Comparison of ENCODE assay signal across 20 mouse cellular contexts in the genomic region with DNA sequence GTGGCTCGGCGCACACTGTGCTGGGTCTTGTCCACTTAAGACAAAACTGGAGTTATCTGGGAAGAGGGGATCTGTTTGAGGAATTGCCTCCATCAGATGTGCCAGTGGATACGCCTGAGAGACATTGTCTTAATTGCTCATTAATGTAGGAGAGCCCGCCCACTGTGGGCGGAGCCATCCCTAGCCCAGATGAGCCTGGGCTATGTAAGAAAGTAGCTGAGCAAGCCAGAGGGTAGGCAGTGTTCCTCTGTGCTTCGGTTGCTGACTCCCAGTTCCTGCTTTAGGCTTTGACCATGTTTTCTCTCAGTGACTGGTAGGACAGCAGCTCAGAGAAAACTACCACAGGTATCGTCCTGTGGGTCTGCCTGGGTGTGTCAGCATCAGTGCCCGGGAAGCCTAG. TPM values are rescaled to one million over a fixed set of nuclear protein-coding genes. Genes with fewer than 3 reads are reported as not detected.
DNase-seq lines count a peak whose midpoint lies in the region; ATAC-seq and TF ChIP-seq lines count a peak whose summit lies in the region.
"Had no signal": no experiment of that assay in that cellular context is flagged by ENCODE, and none has a peak within 500 bp of the region (broad histone marks: within the 10 kb centered on the region; RNA-seq: fewer than 3 reads in every experiment).

No protein-coding gene starts in this region.

- intact Hi-C loops in heart, postnatal 10 days (cut with DNase I), result no loop called here

- no peak overlapping the region for H3K4me2 ChIP-seq in heart, embryonic 13.5 days
- H3K4me2 ChIP-seq in midbrain, embryonic 11.5 days, result no peak overlapping the region
- H3K4me2 ChIP-seq in midbrain, embryonic 14.5 days (ENCODE audit: low read length), result no peak overlapping the region
- H3K4me2 ChIP-seq in lung, postnatal 0 days (replicated peaks; ENCODE audit: low read depth, low read length), result no peak overlapping the region
- H3K4me2 ChIP-seq: embryonic facial prominence, embryonic 12.5 days; heart, embryonic 11.5 days; intestine, embryonic 15.5 days; limb, embryonic 12.5 days; liver, embryonic 13.5 days; neural tube, embryonic 13.5 days had no signal

- H3K27me3 ChIP-seq in heart, embryonic 13.5 days (replicated peaks), result peaks cover 36% of the 10 kb centered on the region
- no peaks in the 10 kb centered on the region for H3K27me3 ChIP-seq in midbrain, embryonic 11.5 days (ENCODE audit: control insufficient read depth, insufficient read depth, low read length)
- no peaks in the 10 kb centered on the region for H3K27me3 ChIP-seq in midbrain, embryonic 14.5 days (ENCODE audit: control insufficient read depth, insufficient read depth, low read length)
- H3K27me3 ChIP-seq in splenic B cell, adult 2 months (ENCODE audit: control insufficient read depth, insufficient read depth, low read length, poor library complexity, severe bottlenecking), result no peaks in the 10 kb centered on the region
- no peaks in the 10 kb centered on the region for H3K27me3 ChIP-seq in lung, postnatal 0 days (replicated peaks; ENCODE audit: insufficient read depth, low read length)
- H3K27me3 ChIP-seq: embryonic facial prominence, embryonic 12.5 days; intestine, embryonic 15.5 days; limb, embryonic 12.5 days had no signal

- H3K36me3 ChIP-seq in heart, embryonic 13.5 days, result no peaks in the 10 kb centered on the region
- no peaks in the 10 kb centered on the region for H3K36me3 ChIP-seq in midbrain, embryonic 11.5 days (ENCODE audit: control insufficient read depth, insufficient read depth, low read length)
- H3K36me3 ChIP-seq in midbrain, embryonic 14.5 days (ENCODE audit: control insufficient read depth, insufficient read depth, low read length), result no peaks in the 10 kb centered on the region
- no peaks in the 10 kb centered on the region for H3K36me3 ChIP-seq in splenic B cell, adult 2 months (ENCODE audit: control insufficient read depth, insufficient read depth, low read length, poor library complexity, severe bottlenecking)
- no peaks in the 10 kb centered on the region for H3K36me3 ChIP-seq in lung, postnatal 0 days (ENCODE audit: insufficient read depth, low read length)
- H3K36me3 ChIP-seq: embryonic facial prominence, embryonic 12.5 days; intestine, embryonic 15.5 days; limb, embryonic 12.5 days; liver, embryonic 13.5 days; neural tube, embryonic 13.5 days had no signal

- H3K9me3 ChIP-seq in heart, embryonic 13.5 days, result no peaks in the 10 kb centered on the region
- H3K9me3 ChIP-seq in midbrain, embryonic 11.5 days (ENCODE audit: control insufficient read depth, low read length), result no peaks in the 10 kb centered on the region
- H3K9me3 ChIP-seq in midbrain, embryonic 14.5 days (ENCODE audit: control insufficient read depth, low read length), result no peaks in the 10 kb centered on the region
- H3K9me3 ChIP-seq in lung, postnatal 0 days (ENCODE audit: low read length), result no peaks in the 10 kb centered on the region
- H3K9me3 ChIP-seq: embryonic facial prominence, embryonic 12.5 days; intestine, embryonic 15.5 days; limb, embryonic 12.5 days; liver, embryonic 13.5 days; neural tube, embryonic 13.5 days had no signal

- no peak for TF ChIP-seq CTCF in brain, embryonic 14.5 days (IDR thresholded peaks at IDR 0.05; ENCODE audit: borderline replicate concordance, extremely low read depth, insufficient read depth, insufficient read length)
- TF ChIP-seq CTCF in lung, postnatal 0 days (IDR thresholded peaks at IDR 0.05), result no peak

- H3K9ac ChIP-seq in heart, embryonic 13.5 days, result 0 out of 2 replicates have a peak overlapping the region, but pooled peaks have one; percentile 5
- H3K9ac ChIP-seq in midbrain, embryonic 11.5 days (ENCODE audit: low read length), result no peak overlapping the region
- no peak overlapping the region for H3K9ac ChIP-seq in midbrain, embryonic 14.5 days (replicated peaks; ENCODE audit: low read length)
- H3K9ac ChIP-seq in lung, postnatal 0 days (replicated peaks; ENCODE audit: low read depth), result no peak overlapping the region
- H3K9ac ChIP-seq: embryonic facial prominence, embryonic 12.5 days; intestine, embryonic 15.5 days; limb, embryonic 12.5 days; liver, embryonic 13.5 days; neural tube, embryonic 13.5 days had no signal

- ATAC-seq in heart, embryonic 13.5 days (ENCODE audit: extremely low read depth, insufficient number of reproducible peaks, low FRiP score, low TSS enrichment), result no peak
- ATAC-seq in midbrain, embryonic 11.5 days (ENCODE audit: low FRiP score), result no peak
- ATAC-seq in midbrain, embryonic 14.5 days (ENCODE audit: low FRiP score, low TSS enrichment), result no peak
- ATAC-seq in lung, postnatal 0 days, result no peak
- ATAC-seq: midbrain, embryonic 16.5 days had no signal

- WGBS in heart, embryonic 13.5 days, result 77% methylated on average over 8 of the region's 8 CpGs
- 91% methylated on average over 8 of the region's 8 CpGs for WGBS in midbrain, embryonic 11.5 days
- 92% methylated on average over 8 of the region's 8 CpGs for WGBS in midbrain, embryonic 14.5 days
- WGBS in lung, postnatal 0 days, result 83% methylated on average over 8 of the region's 8 CpGs

- no peak overlapping the region for H3K4me3 ChIP-seq in heart, embryonic 13.5 days
- no peak overlapping the region for H3K4me3 ChIP-seq in midbrain, embryonic 11.5 days (ENCODE audit: low read depth, low read length)
- H3K4me3 ChIP-seq in midbrain, embryonic 14.5 days (replicated peaks; ENCODE audit: low read depth, low read length), result no peak overlapping the region
- H3K4me3 ChIP-seq in lung, postnatal 0 days (ENCODE audit: low read depth, low read length), result no peak overlapping the region
- H3K4me3 ChIP-seq: embryonic facial prominence, embryonic 12.5 days; gastrocnemius, adult 2 months; intestine, embryonic 15.5 days; limb, embryonic 12.5 days; liver, embryonic 13.5 days; myocyte; neural tube, embryonic 13.5 days had no signal

- no peak for TF ChIP-seq POLR2A in brain, embryonic 14.5 days (IDR thresholded peaks at IDR 0.05; ENCODE audit: borderline replicate concordance, extremely low read depth, insufficient read depth, insufficient read length, poor library complexity, severe bottlenecking)

- DNase-seq in heart, postnatal 10 days, result no peak
- DNase-seq in midbrain, embryonic 11.5 days (ENCODE audit: low spot score, missing footprints), result peak; percentile 51
- no peak for DNase-seq in midbrain, embryonic 14.5 days
- peak; percentile 33 for DNase-seq in brain, embryonic 14.5 days (ENCODE audit: low read depth)
- peak; percentile 14 for DNase-seq in splenic B cell, adult 2 months (ENCODE audit: low read depth, low spot score)
- no peak for DNase-seq in embryo, embryonic 9.5 days (ENCODE audit: extremely low spot score)
- no peak for DNase-seq in lung, postnatal 0 days (ENCODE audit: low spot score)

- no peaks in the 10 kb centered on the region for H3K4me1 ChIP-seq in heart, embryonic 13.5 days
- H3K4me1 ChIP-seq in midbrain, embryonic 11.5 days (ENCODE audit: control insufficient read depth, insufficient read depth, low read length), result no peaks in the 10 kb centered on the region
- no peaks in the 10 kb centered on the region for H3K4me1 ChIP-seq in midbrain, embryonic 14.5 days (ENCODE audit: control insufficient read depth, insufficient read depth, low read length)
- no peaks in the 10 kb centered on the region for H3K4me1 ChIP-seq in lung, postnatal 0 days (ENCODE audit: insufficient read depth, low read depth, low read length)
- H3K4me1 ChIP-seq: embryonic facial prominence, embryonic 12.5 days; intestine, embryonic 15.5 days; limb, embryonic 12.5 days; liver, embryonic 13.5 days; neural tube, embryonic 13.5 days had no signal

- no peak overlapping the region for H3K27ac ChIP-seq in heart, embryonic 13.5 days (replicated peaks)
- H3K27ac ChIP-seq in midbrain, embryonic 11.5 days (ENCODE audit: low read depth, low read length), result no peak overlapping the region
- H3K27ac ChIP-seq in midbrain, embryonic 14.5 days (replicated peaks; ENCODE audit: low read depth, low read length), result no peak overlapping the region
- no peak overlapping the region for H3K27ac ChIP-seq in lung, postnatal 0 days (ENCODE audit: low read length)
- H3K27ac ChIP-seq: embryonic facial prominence, embryonic 12.5 days; gastrocnemius, adult 2 months; intestine, embryonic 15.5 days; limb, embryonic 12.5 days; liver, embryonic 13.5 days; neural tube, embryonic 13.5 days had no signal

- TF ChIP-seq EP300 in lung, postnatal 0 days (IDR thresholded peaks at IDR 0.05), result no peak

RNA-seq across cellular contexts. Expression of a gene that starts 13.3 kb away (rescaled TPM):
- 0.47 and 0.55 TPM in 2 replicates for polyA plus RNA-seq in heart, embryonic 13.5 days (2015; fragmentation: Nextera tagmentation; extraction: Ambion mirVana)
- total RNA-seq in heart, postnatal 10 days (2021), result under 1 TPM in 1 of 2 experiments, not detected in 1; 0.10 TPM
- 0.47 and 0.59 TPM in 2 replicates for polyA plus RNA-seq in midbrain, embryonic 11.5 days (2014; fragmentation: Nextera tagmentation; extraction: Ambion mirVana)
- 1.5 and 2.6 TPM in 2 replicates for polyA plus RNA-seq in midbrain, embryonic 14.5 days (2014; fragmentation: Nextera tagmentation; extraction: Ambion mirVana)
- 1.0 and 1.2 TPM in 2 replicates for polyA plus RNA-seq in brain, embryonic 14.5 days (2012; rRNA removed)
- 0.10 TPM in 1 of 2 replicates, not detected in the other for polyA plus RNA-seq in lung, postnatal 0 days (2015; fragmentation: Nextera tagmentation; extraction: Ambion mirVana)
- total RNA-seq: CH12.LX; heart, adult 18-20 months; heart, postnatal 14 days had no signal

RNA-seq across cellular contexts. Expression of a gene that starts 59.1 kb away (rescaled TPM):
- polyA plus RNA-seq in heart, embryonic 13.5 days (2015; fragmentation: Nextera tagmentation; extraction: Ambion mirVana), result 14.3 and 15.4 TPM in 2 replicates
- 10 to 100 TPM; 27.1 to 28.6 TPM for total RNA-seq in heart, postnatal 10 days (2021)
- polyA plus RNA-seq in midbrain, embryonic 11.5 days (2014; fragmentation: Nextera tagmentation; extraction: Ambion mirVana), result 13.9 and 14.9 TPM in 2 replicates
- polyA plus RNA-seq in midbrain, embryonic 14.5 days (2014; fragmentation: Nextera tagmentation; extraction: Ambion mirVana), result 16.3 and 16.8 TPM in 2 replicates
- polyA plus RNA-seq in brain, embryonic 14.5 days (2012; rRNA removed), result 18.9 and 19.5 TPM in 2 replicates
- polyA plus RNA-seq in lung, postnatal 0 days (2015; fragmentation: Nextera tagmentation; extraction: Ambion mirVana), result 10.9 TPM in 2 replicates

Comparison
In these comparisons a context has a peak if more than half of its experiments do, and no peak if none do; other contexts are left out.
1. DNase-seq: peak in midbrain, embryonic 11.5 days (single experiment), brain, embryonic 14.5 days (single experiment) and splenic B cell, adult 2 months (single experiment); none in heart, postnatal 10 days (0 of 2), midbrain, embryonic 14.5 days (single experiment), embryo, embryonic 9.5 days (single experiment) and lung, postnatal 0 days (single experiment).